Mouse (Mus musculus) forebrain, postnatal 0 days (tissue): ENCODE measurements around the gene Anapc10. TPM values are rescaled to one million over a fixed set of nuclear protein-coding genes. Genes with fewer than 3 reads are reported as not detected.
A peak's percentile ranks its signal among the peaks of the same experiment; 100 is the strongest.
"Not testable (repeated sequence)": the region's sequence is repeated elsewhere in the genome, so short reads cannot be mapped to it uniquely, and the experiment has no call there.

Source experiments
- ATAC-seq: fragments of 200-750 bp; cut with Nextera tagmentation; 2 replicates; pipeline ENCODE4 v1.8.0; 2017; ENCODE audit warnings: mild to moderate bottlenecking, moderate library complexity
- DNase-seq: peaks from one replicate; pipeline ENCODE4 v3.0.0-alpha.2; 2015
- H3K27ac ChIP-seq: fragments of 300-500 bp; sonication (generic); 2 replicates; pipeline ENCODE4 v1.5.1; 2014; ENCODE audit warnings: low read depth, mild to moderate bottlenecking, antibody characterized with exemption, low read length, moderate library complexity, mixed read lengths
- H3K27me3 ChIP-seq: fragments of 300-500 bp; sonication (generic); 2 replicates; pipeline ENCODE4 v1.6.1; 2014; ENCODE audit warnings: mild to moderate bottlenecking, low read length, mixed read lengths; ENCODE audit not compliant: insufficient read depth
- H3K36me3 ChIP-seq: fragments of 300-500 bp; sonication (generic); 2 replicates; pipeline ENCODE4 v1.6.1; 2014; ENCODE audit warnings: mild to moderate bottlenecking, moderate library complexity; ENCODE audit not compliant: insufficient read depth
- H3K4me1 ChIP-seq: fragments of 300-500 bp; sonication (generic); 2 replicates; pipeline ENCODE4 v1.6.1; 2014; ENCODE audit warnings: antibody characterized with exemption; ENCODE audit not compliant: insufficient read depth
- H3K4me2 ChIP-seq: fragments of 300-500 bp; sonication (generic); 2 replicates; pipeline ENCODE4 v1.6.1; 2014; ENCODE audit warnings: low read depth, mild to moderate bottlenecking, moderate library complexity
- H3K4me3 ChIP-seq: fragments of 300-500 bp; sonication (generic); 2 replicates; pipeline ENCODE4 v1.5.1; 2014; ENCODE audit warnings: low read depth, low read length, mixed read lengths
- H3K9ac ChIP-seq: fragments of 300-500 bp; sonication (generic); 2 replicates; pipeline ENCODE4 v1.6.1; 2014; ENCODE audit warnings: mild to moderate bottlenecking
- H3K9me3 ChIP-seq: fragments of 300-500 bp; sonication (generic); 2 replicates; pipeline ENCODE4 v1.6.1; 2016; ENCODE audit warnings: low read length
- CTCF ChIP-seq: sonication (generic); IDR thresholded peaks from 2 replicates; pipeline ENCODE4 v1.5.1; 2016; ENCODE audit warnings: antibody characterized with exemption, control low read depth, low read depth
- WGBS: fragments of 180-500 bp; shearing (Covaris S2); extraction: QIAGEN DNeasy Blood & Tissue Kit; methylation state at CpG from one replicate; pipeline ENCODE4 v1.1.7; 2014; 5-methylcytosine and 5-hydroxymethylcytosine counted together
- polyA plus RNA-seq: library from polyadenylated mRNA; unstranded; fragments of >200 nt; fragmentation: Nextera tagmentation; extraction: Ambion mirVana; gene quantifications from 2 replicates; pipeline ENCODE4 v1.2.1, GENCODE M21; 2015
- total RNA-seq: library from RNA; depleted of rRNA; stranded (reverse); fragments of >200 nt; gene quantifications from 2 replicates; pipeline ENCODE4 v1.2.3, GENCODE M21; 2014; rRNA removed

Gene Anapc10
- total and polyA plus RNA-seq, 2 experiments from 2014 or later, result 9.6 to 38.6 TPM

DNA sequence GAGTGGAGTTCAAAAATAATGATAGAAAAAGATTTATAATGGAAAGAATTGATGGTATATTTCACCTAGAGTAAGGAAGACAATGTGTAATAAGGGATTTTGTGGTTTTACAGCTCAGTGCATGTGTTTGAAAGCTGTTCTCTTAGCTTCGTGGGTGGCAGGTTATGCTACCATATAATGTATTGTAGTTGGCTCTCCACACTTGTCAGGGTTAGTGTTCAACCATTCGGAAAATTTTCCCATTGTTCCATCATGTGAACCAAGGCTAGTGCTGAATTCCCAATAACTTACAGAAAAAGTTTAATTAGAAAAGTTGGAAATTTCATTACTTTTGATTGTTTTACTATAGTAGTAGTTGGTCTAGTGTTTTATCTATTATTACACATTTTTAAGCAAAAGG, 36.6 kb downstream of the Anapc10 start:
- ATAC-seq (no peak), DNase-seq (no peak)
- TF ChIP-seq CTCF, result no peak
- Histone ChIP-seq H3K4me3 (no peak overlapping the region), H3K27me3 (no peaks in the 10 kb centered on the region), H3K36me3 (peaks cover 3% of the 10 kb centered on the region; the same call in 1 of the 2 replicates), H3K9me3 (no peaks in the 10 kb centered on the region), H3K27ac (no peak overlapping the region), H3K9ac (no peak overlapping the region), H3K4me1 (no peaks in the 10 kb centered on the region), H3K4me2 (no peak overlapping the region)
- 27% methylated on average over 2 of the region's 2 CpGs for WGBS

DNA sequence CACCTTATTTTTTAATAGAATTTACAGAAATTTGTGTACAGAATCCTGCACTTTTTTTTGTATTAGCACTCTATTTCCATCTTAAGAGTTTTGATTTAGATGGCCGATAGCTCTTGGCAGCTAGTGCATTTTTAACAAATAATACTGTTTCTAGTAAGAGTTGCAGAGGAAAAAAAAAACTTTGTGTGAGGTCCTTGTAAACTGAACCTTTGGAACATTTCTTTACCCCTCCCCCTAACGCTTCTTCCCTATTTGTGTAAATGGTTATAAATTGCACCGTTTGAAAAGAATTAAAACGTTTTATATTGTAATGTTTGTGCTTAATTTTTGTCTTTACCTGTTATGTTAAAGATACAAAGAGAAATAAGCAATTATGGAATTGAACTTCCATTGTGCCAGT, 37.0 kb downstream of the Anapc10 start:
- Histone ChIP-seq H3K9me3 (no peaks in the 10 kb centered on the region), H3K4me2 (no peak overlapping the region), H3K36me3 (peaks cover 3% of the 10 kb centered on the region; the same call in 1 of the 2 replicates), H3K27me3 (no peaks in the 10 kb centered on the region), H3K9ac (no peak overlapping the region), H3K4me3 (no peak overlapping the region), H3K27ac (no peak overlapping the region), H3K4me1 (no peaks in the 10 kb centered on the region)
- ATAC-seq (no peak), DNase-seq (no peak)
- WGBS, result 55% methylated on average over 4 of the region's 4 CpGs
- TF ChIP-seq CTCF, result no peak

DNA sequence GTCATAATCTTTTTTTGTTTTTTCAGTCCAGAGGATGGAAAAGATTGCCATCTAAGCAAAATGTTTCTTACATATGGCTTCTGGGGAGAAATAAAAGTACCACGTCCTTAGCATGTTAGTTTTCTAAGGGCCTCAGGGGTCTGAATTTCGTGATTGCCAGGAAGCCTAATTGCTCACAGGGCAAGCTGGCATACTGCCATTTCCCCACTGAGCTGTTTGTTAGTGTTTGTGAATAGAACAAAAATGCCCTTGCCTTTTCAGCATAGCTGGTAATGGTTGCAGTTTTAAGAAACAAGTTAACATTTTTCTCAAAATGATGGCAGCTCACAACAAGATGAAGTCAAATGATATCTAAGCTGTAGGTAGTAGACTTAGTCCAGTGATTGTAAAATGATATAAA, 38.7 kb downstream of the Anapc10 start:
- Histone ChIP-seq H3K9me3 (no peaks in the 10 kb centered on the region), H3K27me3 (no peaks in the 10 kb centered on the region), H3K36me3 (peaks cover under 1% of the 10 kb centered on the region; the same call in 1 of the 2 replicates), H3K9ac (no peak overlapping the region), H3K4me3 (no peak overlapping the region), H3K27ac (no peak overlapping the region), H3K4me2 (no peak overlapping the region), H3K4me1 (no peaks in the 10 kb centered on the region)
- TF ChIP-seq CTCF, result no peak
- WGBS, result 6% methylated on average over 2 of the region's 2 CpGs
- peak; percentile 67 for DNase-seq
- no peak for ATAC-seq

DNA sequence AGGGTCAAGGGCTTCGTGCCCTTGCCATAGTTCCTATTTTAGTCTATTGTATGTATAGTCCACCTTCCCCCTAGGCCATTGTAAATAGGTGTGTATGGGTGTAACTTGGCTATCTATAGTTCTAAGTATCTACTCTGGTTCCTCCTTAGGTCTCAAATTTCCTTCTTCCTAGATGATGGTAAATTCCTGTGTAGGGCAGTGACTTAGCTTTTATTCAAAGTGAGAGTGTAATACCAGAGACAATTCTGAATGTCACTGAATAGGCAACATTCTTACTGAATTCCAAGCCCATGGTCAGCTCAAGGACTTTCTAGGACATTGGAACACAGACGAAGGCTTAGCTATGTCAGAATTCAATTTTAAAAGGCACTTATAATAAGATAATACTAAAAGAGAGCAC, 83.3 kb downstream of the Anapc10 start:
- not testable (repeated sequence) for DNase-seq, H3K9ac ChIP-seq, H3K4me1 ChIP-seq, H3K36me3 ChIP-seq, H3K9me3 ChIP-seq, H3K27ac ChIP-seq, ATAC-seq, H3K4me3 ChIP-seq, H3K27me3 ChIP-seq, H3K4me2 ChIP-seq
- 81% methylated on average over 2 of the region's 2 CpGs for WGBS

DNA sequence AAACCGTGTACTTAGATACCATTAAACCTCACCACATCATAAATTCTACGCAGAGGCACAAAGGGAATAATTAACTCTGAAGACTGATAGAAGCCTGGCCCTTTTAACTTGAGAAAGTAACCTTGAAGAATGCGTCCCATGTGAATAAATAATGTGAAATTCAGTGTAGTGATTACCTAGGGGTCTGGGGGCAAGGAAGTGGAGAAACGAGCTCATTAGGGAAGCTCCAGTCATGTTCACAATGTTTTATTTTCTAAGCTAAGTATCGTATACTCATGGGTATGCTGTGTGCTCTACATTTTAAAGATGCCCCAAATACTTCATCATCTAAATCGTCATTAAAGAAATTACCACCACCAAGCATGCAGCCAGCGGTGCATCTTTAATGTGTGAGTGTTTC, 85.1 kb downstream of the Anapc10 start:
- no peaks in the 10 kb centered on the region for H3K4me1 ChIP-seq
- no peak for ATAC-seq
- TF ChIP-seq CTCF, result no peak
- H3K9ac ChIP-seq, result no peak overlapping the region
- H3K27me3 ChIP-seq, result no peaks in the 10 kb centered on the region
- no peaks in the 10 kb centered on the region for H3K9me3 ChIP-seq
- H3K4me2 ChIP-seq, result no peak overlapping the region
- DNase-seq, result no peak
- WGBS, result 62% methylated on average over 7 of the region's 7 CpGs
- no peaks in the 10 kb centered on the region for H3K36me3 ChIP-seq
- no peak overlapping the region for H3K4me3 ChIP-seq
- H3K27ac ChIP-seq, result no peak overlapping the region

DNA sequence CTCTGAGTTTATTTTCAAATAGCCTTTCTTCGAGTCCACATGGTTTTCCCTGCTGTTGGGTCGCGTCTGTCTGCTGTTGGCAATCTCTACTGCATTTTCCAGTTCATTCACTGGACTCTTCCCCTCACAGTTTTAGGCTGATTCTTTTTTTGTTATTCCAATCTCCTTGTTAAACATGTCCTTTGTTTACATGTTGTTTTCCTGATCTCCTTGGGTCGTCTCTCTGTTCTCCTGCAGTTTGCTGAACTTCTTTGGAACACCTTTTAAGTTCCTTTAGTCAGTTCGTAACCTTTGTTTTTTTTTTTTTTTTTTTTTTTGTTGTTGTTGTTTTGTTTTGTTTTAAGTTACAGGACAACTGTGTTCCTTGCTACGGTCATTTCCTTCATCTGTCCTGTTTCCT, 92.9 kb downstream of the Anapc10 start:
- 81% methylated on average over 6 of the region's 6 CpGs for whole genome bisulfite sequencing
- Histone ChIP-seq H3K27me3 (no peaks in the 10 kb centered on the region), H3K9ac (no peak overlapping the region), H3K9me3 (no peaks in the 10 kb centered on the region), H3K4me1 (no peaks in the 10 kb centered on the region), H3K36me3 (no peaks in the 10 kb centered on the region), H3K4me2 (no peak overlapping the region), H3K27ac (no peak overlapping the region), H3K4me3 (no peak overlapping the region)
- DNase-seq, result no peak
- TF ChIP-seq CTCF, result no peak
- no peak for ATAC-seq

DNA sequence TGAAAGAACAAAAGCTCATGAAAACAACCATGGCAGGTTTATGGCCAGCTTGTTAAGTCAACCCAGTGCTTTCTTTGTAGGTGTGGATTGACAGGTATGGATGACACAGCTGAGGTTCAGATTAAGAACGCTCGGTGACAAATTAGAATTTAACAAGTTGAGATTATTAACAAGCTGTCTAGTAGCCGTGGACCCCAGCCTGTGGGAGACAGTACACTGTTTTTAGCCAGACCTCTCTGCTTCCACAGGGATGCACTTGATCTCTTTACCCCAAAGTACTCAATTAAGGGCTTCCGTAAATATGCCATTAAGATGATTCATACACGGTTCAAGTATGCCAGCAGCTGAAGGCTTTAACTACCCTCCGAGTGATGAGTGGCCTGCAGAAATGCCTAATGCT, 95.4 kb downstream of the Anapc10 start:
- no peaks in the 10 kb centered on the region for H3K36me3 ChIP-seq
- H3K9ac ChIP-seq, result no peak overlapping the region
- TF ChIP-seq CTCF, result no peak
- DNase-seq, result no peak
- H3K27ac ChIP-seq, result no peak overlapping the region
- H3K4me2 ChIP-seq, result no peak overlapping the region
- no peak for ATAC-seq
- H3K4me1 ChIP-seq, result no peaks in the 10 kb centered on the region
- no peak overlapping the region for H3K4me3 ChIP-seq
- H3K9me3 ChIP-seq, result no peaks in the 10 kb centered on the region
- 60% methylated on average over 6 of the region's 6 CpGs for WGBS
- H3K27me3 ChIP-seq, result no peaks in the 10 kb centered on the region

DNA sequence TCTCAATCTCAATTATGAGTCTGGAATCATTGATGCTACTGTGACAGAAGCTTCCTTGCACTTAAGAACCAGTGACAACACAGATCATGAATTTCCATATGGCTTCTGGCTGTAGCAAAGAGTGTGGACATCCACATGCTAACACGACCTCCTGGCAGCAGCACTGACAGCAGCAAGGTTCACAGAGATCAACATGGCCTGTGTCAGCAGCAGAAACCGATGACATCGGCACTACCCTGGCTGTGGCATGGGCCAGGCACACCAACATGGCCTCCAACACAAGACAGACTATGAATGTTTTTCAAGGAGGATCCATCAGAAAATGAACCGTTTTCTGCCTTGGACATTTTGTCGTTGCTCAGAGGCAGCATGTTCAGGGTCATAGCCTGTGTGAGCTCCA, 114.9 kb downstream of the Anapc10 start:
- TF ChIP-seq CTCF, result no peak
- H3K4me2 ChIP-seq, result no peak overlapping the region
- H3K9me3 ChIP-seq, result no peaks in the 10 kb centered on the region
- no peak overlapping the region for H3K9ac ChIP-seq
- no peak for DNase-seq
- 96% methylated on average over 5 of the region's 5 CpGs for WGBS
- peak; percentile 53 for ATAC-seq
- H3K4me1 ChIP-seq, result peaks cover 6% of the 10 kb centered on the region; the same call in 1 of the 2 replicates
- no peaks in the 10 kb centered on the region for H3K36me3 ChIP-seq
- H3K27ac ChIP-seq, result no peak overlapping the region
- no peaks in the 10 kb centered on the region for H3K27me3 ChIP-seq
- H3K4me3 ChIP-seq, result no peak overlapping the region

Other genes with a start within 250 kb of the Anapc10 start
- gene Otud4, start 72.2 kb upstream of the Anapc10 start, total RNA-seq, result 30.4 and 37.6 TPM in 2 replicates
- gene Otud4, start 72.2 kb upstream of the Anapc10 start, polyA plus RNA-seq, result 4.5 and 6.3 TPM in 2 replicates
- 112 and 117 TPM in 2 replicates for gene Abce1, start 80 bp upstream of the Anapc10 start, total RNA-seq
- gene Abce1, start 80 bp upstream of the Anapc10 start, polyA plus RNA-seq, result 62.4 and 69.3 TPM in 2 replicates